Mouse (Mus musculus) adrenal gland, postnatal 14 days (tissue): ENCODE measurements around the gene Wnt3a. TPM values are rescaled to one million over a fixed set of nuclear protein-coding genes. Genes with fewer than 3 reads are reported as not detected.
A peak's percentile ranks its signal among the peaks of the same experiment; 100 is the strongest.
"Not testable (repeated sequence)": the region's sequence is repeated elsewhere in the genome, so short reads cannot be mapped to it uniquely, and the experiment has no call there.

Experiments used
- DNase-seq: peaks from one replicate; pipeline ENCODE4 v3.0.0; 2021; ENCODE audit warnings: mixed read lengths
- microRNA-seq, 2 experiments: library from miRNA; unstranded; fragments of <30 nt; microRNA quantifications; one replicate each; pipeline ENCODE4 v1.2.0; 2021
- total RNA-seq: library from RNA; stranded (reverse); gene quantifications from 2 replicates; pipeline ENCODE4 v1.2.3, GENCODE M21; 2021

Wnt3a gene
- total RNA-seq, 1 experiment from 2014 or later: not detected

DNA sequence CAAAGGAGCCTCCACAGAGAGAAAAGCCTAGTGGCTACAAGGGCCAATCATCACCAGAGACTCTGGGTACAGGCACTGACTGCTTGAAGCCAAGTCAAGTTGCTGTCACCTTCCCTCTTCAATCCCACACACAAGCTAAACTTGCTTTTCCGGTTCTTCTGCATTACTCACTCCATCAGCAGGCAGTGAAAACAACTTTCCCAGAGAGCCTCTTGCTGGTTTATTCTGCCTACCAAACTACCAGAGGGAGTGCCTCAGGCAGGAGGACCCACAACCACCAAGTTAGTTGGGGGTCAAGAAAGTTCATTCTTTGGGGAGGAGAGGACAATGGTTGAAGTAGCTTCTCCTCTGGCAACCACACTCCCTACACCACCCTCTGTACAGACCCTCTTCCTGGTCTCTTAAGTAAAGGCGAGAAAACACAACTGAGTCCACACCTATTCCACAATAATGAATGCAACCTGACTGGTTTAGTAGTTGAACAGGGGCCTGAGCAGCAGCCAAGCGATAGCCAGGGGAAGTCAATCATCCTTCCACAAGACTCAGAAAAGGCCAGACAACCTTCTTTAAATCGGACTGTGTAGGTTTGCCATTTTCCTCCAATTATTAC is 72.1 kb downstream of the Wnt3a start:
- DNase-seq: no peak

DNA sequence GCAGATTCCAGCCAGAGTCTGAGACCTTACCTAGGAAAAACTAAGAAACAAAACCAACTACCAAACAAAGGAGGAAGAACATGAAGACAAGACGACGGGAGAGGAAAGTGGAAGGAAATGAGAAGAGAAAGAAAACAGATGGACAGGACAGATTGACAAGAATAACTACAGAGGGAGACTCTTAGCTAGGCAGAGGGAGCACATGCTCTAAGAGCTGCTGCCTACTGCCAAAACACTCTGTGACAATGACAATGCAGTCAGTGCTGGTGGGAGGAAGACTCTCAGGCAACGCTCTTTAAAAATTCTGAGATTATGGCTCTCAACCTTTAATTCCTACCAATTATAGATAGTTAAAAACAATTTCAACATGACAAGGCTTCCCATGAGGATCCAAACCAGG is 73.6 kb downstream of the Wnt3a start:
- DNase-seq: no peak

GRCm38 (mm10) chr11:59212892-59213494 is 77.6 kb downstream of the Wnt3a start:
- no peak for DNase-seq

DNA sequence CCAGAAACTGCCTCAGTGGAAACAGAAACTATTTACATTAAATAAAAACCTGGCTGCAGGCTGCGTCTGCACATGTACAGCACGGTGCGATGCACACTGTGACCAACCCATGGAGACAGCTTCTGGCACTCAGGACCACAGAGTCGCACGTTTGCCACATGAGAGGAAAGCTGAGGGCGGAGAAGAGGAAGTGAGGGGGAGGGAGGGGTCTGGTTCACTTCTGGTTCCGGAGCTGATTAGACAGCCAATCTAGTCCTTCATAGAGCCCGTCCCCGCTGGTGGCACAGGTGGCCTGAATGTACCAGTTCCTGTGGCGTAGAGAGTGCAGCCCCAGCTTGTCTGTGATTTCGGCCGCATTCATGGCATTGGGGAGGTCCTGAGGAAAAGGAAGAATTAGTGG is 78.2 kb downstream of the Wnt3a start:
- DNase-seq: not testable (repeated sequence)

GRCm38 (mm10) chr11:59211561-59211960 is 79.0 kb downstream of the Wnt3a start:
- not testable (repeated sequence) for DNase-seq

GRCm38 (mm10) chr11:59210020-59210419 is 80.5 kb downstream of the Wnt3a start:
- DNase-seq: no peak

- peak; percentile 54 for DNase-seq
Measured at GRCm38 (mm10) chr11:59209580-59209979, 81.0 kb downstream of the Wnt3a start.

GRCm38 (mm10) chr11:59209003-59209441 is 81.5 kb downstream of the Wnt3a start:
- DNase-seq: peak; percentile 89

DNA sequence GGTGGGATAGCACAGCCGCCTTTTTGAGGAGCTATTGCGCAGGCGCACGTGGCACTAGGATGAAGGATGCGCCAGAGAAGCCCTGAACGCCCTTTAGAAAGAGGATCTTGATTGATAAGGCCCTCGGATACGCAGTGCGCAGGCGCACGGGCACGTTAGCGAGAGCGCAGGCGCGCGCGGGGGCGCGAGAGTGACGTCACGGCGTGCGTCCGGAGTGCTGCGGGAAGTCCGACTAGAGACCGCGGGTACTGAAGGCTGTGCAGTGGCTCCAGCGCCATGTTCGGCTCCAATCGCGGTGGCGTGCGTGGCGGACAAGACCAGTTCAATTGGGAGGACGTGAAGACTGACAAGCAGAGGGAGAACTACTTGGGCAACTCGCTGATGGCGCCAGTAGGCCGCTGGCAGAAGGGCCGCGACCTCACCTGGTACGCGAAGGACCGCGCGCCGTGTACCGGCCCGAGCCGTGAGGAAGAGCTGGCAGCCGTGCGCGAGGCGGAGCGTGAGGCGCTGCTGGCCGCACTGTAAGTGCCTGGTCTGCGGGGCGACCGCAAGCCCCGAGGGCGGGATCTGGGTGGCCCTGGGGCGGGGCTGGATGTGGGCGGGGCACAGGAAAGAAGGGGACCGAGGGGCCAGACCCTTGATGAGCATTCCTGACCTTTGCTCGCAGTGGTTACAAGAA is 82.3 kb downstream of the Wnt3a start, which contains the start of gene 2310033P09Rik:
Gene 2310033P09Rik (plus strand): TSS at position 169 of the 679 bp plus-strand sequence.
- DNase-seq: peak; percentile 96

GRCm38 (mm10) chr11:59202081-59202995 is 88.2 kb downstream of the Wnt3a start, which contains the start of gene Mrpl55:
Gene Mrpl55 (plus strand): TSS chr11:59202486.
- peak; percentile 98 for DNase-seq

GRCm38 (mm10) chr11:59201216-59202002 is 89.1 kb downstream of the Wnt3a start:
- DNase-seq: no peak

Small RNA genes lying within 50 kb of the gene (microRNA-seq; reads per million reads assigned to microRNA genes)
- gene Gm24756: 0 reads per million in 2 experiments

Other genes starting within 250 kb of the Wnt3a start
- gene Obscn, start 154.3 kb downstream of the Wnt3a start, total RNA-seq: 0.98 and 1.1 TPM in 2 replicates
- 18.3 and 19.4 TPM in 2 replicates for gene Iba57, start 127.0 kb downstream of the Wnt3a start, total RNA-seq
- gene Gjc2, start 107.5 kb downstream of the Wnt3a start, total RNA-seq: 0.30 and 0.56 TPM in 2 replicates
- 69.1 and 71.8 TPM in 2 replicates for gene Guk1, start 98.5 kb downstream of the Wnt3a start, total RNA-seq
- 68.3 and 69.2 TPM in 2 replicates for gene Mrpl55, start 88.3 kb downstream of the Wnt3a start, total RNA-seq
- 27.1 and 29.1 TPM in 2 replicates for gene 2310033P09Rik, start 82.4 kb downstream of the Wnt3a start, total RNA-seq
- gene Arf1, start 62.5 kb downstream of the Wnt3a start, total RNA-seq: 354 and 382 TPM in 2 replicates
- 0.98 and 1.1 TPM in 2 replicates for gene Wnt9a, start 16.2 kb upstream of the Wnt3a start, total RNA-seq
- gene Prss38, start 84.9 kb upstream of the Wnt3a start, total RNA-seq: not detected in 2 replicates
- gene Jmjd4, start 159.3 kb upstream of the Wnt3a start, total RNA-seq: 7.9 and 9.5 TPM in 2 replicates
- gene Snap47, start 160.4 kb upstream of the Wnt3a start, total RNA-seq: 59.3 and 60.9 TPM in 2 replicates
- gene Zfp867, start 181.7 kb upstream of the Wnt3a start, total RNA-seq: 4.2 and 4.7 TPM in 2 replicates
- gene Zkscan17, start 236.0 kb upstream of the Wnt3a start, total RNA-seq: 19.9 and 22.8 TPM in 2 replicates